ENCODE assay signal across 8 mouse cellular contexts in genomic region chr1:181842781-181843180, GRCm38 (mm10). TPM values are rescaled to one million over a fixed set of nuclear protein-coding genes. Genes with fewer than 3 reads are reported as not detected.
DNase-seq lines count a peak whose midpoint lies in the region; ATAC-seq and TF ChIP-seq lines count a peak whose summit lies in the region.

TSS of gene Lbr (minus strand) at chr1:181843046.

- peak within 1 kb of the TSS; percentile 89 for H3K9ac ChIP-seq in limb, embryonic 12.5 days (replicated peaks)

- DNase-seq in kidney, adult 2 months, result no peak
- no peak for DNase-seq in kidney, postnatal 36 days
- DNase-seq in Muller cell, postnatal 12 days (ENCODE audit: inconsistent ontology term), result peak; percentile 16
- DNase-seq in heart, postnatal 10 days, result no peak
- DNase-seq in urinary bladder, postnatal 14 days (ENCODE audit: low spot score), result no peak

- H3K27ac ChIP-seq in kidney, adult 2 months (ENCODE audit: insufficient read depth, low read depth, low read length), result peak within 1 kb of the TSS; percentile 87
- H3K27ac ChIP-seq in limb, embryonic 12.5 days, result peak within 1 kb of the TSS; percentile 96

- H3K4me1 ChIP-seq in kidney, adult 2 months (ENCODE audit: control insufficient read depth, insufficient read depth, low read length), result peaks cover 21% of the 10 kb centered on the region; the same call in 1 of the 2 replicates
- peaks cover 31% of the 10 kb centered on the region for H3K4me1 ChIP-seq in limb, embryonic 12.5 days (replicated peaks)

- no peaks in the 10 kb centered on the region for H3K27me3 ChIP-seq in kidney, adult 2 months (replicated peaks; ENCODE audit: control insufficient read depth, insufficient read depth, low read length)
- H3K27me3 ChIP-seq in limb, embryonic 12.5 days, result no peaks in the 10 kb centered on the region

- H3K4me2 ChIP-seq in limb, embryonic 12.5 days, result peak within 1 kb of the TSS; percentile 80

- H3K36me3 ChIP-seq in kidney, adult 2 months (ENCODE audit: control insufficient read depth, insufficient read depth, low read length), result no peaks in the 10 kb centered on the region
- H3K36me3 ChIP-seq in limb, embryonic 12.5 days, result peaks cover 5% of the 10 kb centered on the region

- peak; percentile 70 for ATAC-seq in erythroblast, adult 5-6 weeks (replicated peaks; ENCODE audit: low FRiP score, poor library complexity, severe bottlenecking)
- no peak for ATAC-seq in limb, embryonic 12.5 days (ENCODE audit: insufficient number of reproducible peaks, insufficient read depth, low FRiP score, low TSS enrichment, low read depth)
- no peak for ATAC-seq in monocyte, adult 5-6 weeks (replicated peaks; ENCODE audit: insufficient number of reproducible peaks, low FRiP score, low TSS enrichment, poor library complexity, severe bottlenecking)

- TF ChIP-seq CTCF in kidney, adult 2 months (conservative IDR thresholded peaks at IDR 0.05; ENCODE audit: insufficient read depth, insufficient read length, low read depth, low read length), result no peak

- peak within 1 kb of the TSS; percentile 86 for H3K4me3 ChIP-seq in kidney, adult 2 months (ENCODE audit: insufficient read depth, low read depth, low read length)
- peak within 1 kb of the TSS; percentile 89 for H3K4me3 ChIP-seq in limb, embryonic 12.5 days (replicated peaks)

- TF ChIP-seq POLR2A in kidney, adult 2 months (IDR thresholded peaks at IDR 0.05; ENCODE audit: low read depth, low read length), result no peak

- no peaks in the 10 kb centered on the region for H3K9me3 ChIP-seq in limb, embryonic 12.5 days

- intact Hi-C loops in heart, postnatal 10 days (cut with DNase I), result loop anchor here (5.0 kb wide), 1 partner anchor 40 kb away; no protein-coding TSS in a partner anchor

- 2% methylated on average over 14 of the region's 14 CpGs for WGBS in kidney, adult 2 months
- under 1% methylated on average over 14 of the region's 14 CpGs for WGBS in limb, embryonic 12.5 days

RNA-seq across cellular contexts. Expression of gene Lbr, which starts in this region (rescaled TPM):
- 11.5 and 14.5 TPM in 2 replicates for polyA plus RNA-seq in kidney, adult 2 months (2012; rRNA removed)
- total RNA-seq in erythroblast, adult 5-6 weeks (2015; ENCODE audit: low replicate concordance), result 197 and 222 TPM in 2 replicates
- total RNA-seq in erythroblast, adult 5-6 weeks (2017; ENCODE audit: low replicate concordance), result 204 and 248 TPM in 2 replicates
- 10 to 100 TPM; 35.0 to 36.3 TPM for total RNA-seq in heart, postnatal 10 days (2021)
- 140 and 142 TPM in 2 replicates for polyA plus RNA-seq in limb, embryonic 12.5 days (2016; fragmentation: Nextera tagmentation; extraction: Ambion mirVana)
- total RNA-seq in monocyte, adult 5-6 weeks (2017), result 183 to 196 TPM (median 191 TPM) in 3 replicates
